Mouse (Mus musculus): Measurements from ENCODE around the gene F12. TPM values are rescaled to one million over a fixed set of nuclear protein-coding genes. Genes with fewer than 3 reads are reported as not detected.

F12 gene
- polyA plus RNA-seq, 1 experiment from 2014 or later = 0.41 TPM

DNA sequence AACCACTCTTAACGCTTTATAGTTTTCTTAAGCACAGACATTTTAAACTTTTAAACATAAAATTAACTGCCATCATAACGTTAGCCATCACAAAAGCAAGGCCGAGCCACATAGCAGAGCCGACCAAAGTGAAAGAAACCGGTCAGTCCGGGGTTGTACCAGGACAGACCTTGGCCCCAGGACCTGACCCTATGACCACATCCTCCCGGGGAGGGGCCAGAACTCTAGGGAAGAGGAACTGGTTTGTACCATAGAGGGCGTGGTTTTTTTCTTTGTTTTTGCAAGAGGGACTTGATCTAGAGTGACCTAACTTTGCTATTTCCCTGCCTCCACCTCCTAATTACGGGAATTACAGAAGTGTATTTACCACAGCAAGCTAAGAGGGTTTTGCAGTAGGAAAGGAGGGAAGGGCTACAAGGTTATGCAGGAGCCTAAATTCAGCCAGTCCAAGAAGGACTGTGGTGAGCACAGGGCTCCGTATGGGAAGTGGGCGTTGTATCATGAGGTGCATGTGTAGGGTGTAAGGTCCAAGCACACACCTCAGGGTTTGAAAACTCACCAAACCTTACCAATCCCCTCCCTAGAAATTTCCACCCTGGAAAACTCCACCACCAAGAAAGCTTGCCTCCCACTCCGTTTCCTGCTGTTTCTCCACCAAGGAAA lies 2.8 kb upstream of the F12 start:
- peak; percentile 90 for ATAC-seq (ENCODE audit: low FRiP score, low TSS enrichment)
- Histone ChIP-seq H3K4me1 (replicated peaks; ENCODE audit: control insufficient read depth, insufficient read depth) (no peaks in the 10 kb centered on the region), H3K4me2 (replicated peaks; ENCODE audit: low read depth) (no peak overlapping the region), H3K9me3 (ENCODE audit: control insufficient read depth, low read length) (no peaks in the 10 kb centered on the region), H3K36me3 (ENCODE audit: control insufficient read depth, insufficient read depth, low read length) (no peaks in the 10 kb centered on the region), H3K27me3 (ENCODE audit: control insufficient read depth, insufficient read depth, low read length) (no peaks in the 10 kb centered on the region), H3K9ac (ENCODE audit: low read length) (no peak overlapping the region), H3K4me3 (ENCODE audit: low read depth, low read length) (no peak overlapping the region), H3K27ac (replicated peaks) (no peak overlapping the region)
- DNase-seq (ENCODE audit: low spot score) = peak; percentile 69
- TF ChIP-seq CTCF (IDR thresholded peaks at IDR 0.05; ENCODE audit: low read depth) (no peak), EP300 (optimal IDR thresholded peaks at IDR 0.05) (no peak)
- 56% methylated on average over 12 of the region's 12 CpGs for WGBS

DNA sequence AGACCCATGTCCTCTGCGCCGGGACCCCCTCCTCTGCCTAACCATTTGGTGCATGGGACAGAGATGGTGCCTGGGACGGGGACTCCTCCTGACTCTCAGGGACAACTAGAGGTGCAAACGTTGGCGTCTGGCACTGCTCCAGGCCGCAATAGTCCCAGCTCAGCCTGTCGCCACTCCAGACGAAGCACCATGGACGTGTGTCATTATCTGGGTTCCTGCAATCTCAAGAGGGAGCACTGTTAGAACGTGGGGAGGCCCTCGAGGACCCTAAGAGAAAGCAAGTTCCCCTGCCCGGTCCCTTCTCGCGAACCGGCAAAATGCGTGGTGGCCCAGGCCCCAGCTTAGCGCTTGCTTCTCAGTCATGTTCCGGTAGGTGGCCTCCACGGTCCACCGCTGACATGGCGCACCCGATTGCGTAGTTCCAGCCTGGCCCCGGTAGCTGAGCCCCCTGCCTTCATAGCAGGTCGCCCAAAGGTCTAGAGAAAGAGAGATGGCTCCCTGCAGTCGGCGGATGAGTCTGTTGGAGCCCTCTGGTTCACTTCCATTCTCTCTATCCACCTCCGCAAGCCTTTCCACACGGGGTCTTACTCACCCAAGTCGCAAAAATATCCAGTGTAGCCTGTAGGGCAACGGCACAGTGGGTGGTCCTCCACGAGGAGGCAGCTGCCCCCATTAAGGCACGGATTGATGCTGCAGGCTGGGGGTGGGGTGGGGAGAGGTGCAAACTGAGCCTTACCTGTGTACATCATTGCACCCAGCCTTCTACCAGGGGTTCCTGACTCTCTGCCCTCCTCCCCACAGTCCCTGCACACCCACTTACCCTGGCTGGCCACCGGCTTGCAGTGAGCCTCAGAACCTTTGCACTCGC lies 5.4 kb downstream of the F12 start:
- Histone ChIP-seq H3K4me2 (replicated peaks; ENCODE audit: low read depth) (peak overlapping the region; percentile 45), H3K9ac (ENCODE audit: low read length) (peak overlapping the region; percentile 38; the same call in 1 of the 2 replicates), H3K4me1 (replicated peaks; ENCODE audit: control insufficient read depth, insufficient read depth) (no peaks in the 10 kb centered on the region), H3K36me3 (ENCODE audit: control insufficient read depth, insufficient read depth, low read length) (no peaks in the 10 kb centered on the region), H3K27me3 (ENCODE audit: control insufficient read depth, insufficient read depth, low read length) (peaks cover 9% of the 10 kb centered on the region; the same call in 1 of the 2 replicates), H3K9me3 (ENCODE audit: control insufficient read depth, low read length) (no peaks in the 10 kb centered on the region), H3K4me3 (ENCODE audit: low read depth, low read length) (peak overlapping the region; percentile 26), H3K27ac (replicated peaks) (no peak overlapping the region)
- WGBS = 8% methylated on average over 35 of the region's 35 CpGs
- ATAC-seq (ENCODE audit: low FRiP score, low TSS enrichment) (peak; percentile 59), DNase-seq (ENCODE audit: low spot score) (peak; percentile 69)
- no peak for TF ChIP-seq EP300 (optimal IDR thresholded peaks at IDR 0.05)
- peak; percentile 86 for TF ChIP-seq CTCF (IDR thresholded peaks at IDR 0.05; ENCODE audit: low read depth)

DNA sequence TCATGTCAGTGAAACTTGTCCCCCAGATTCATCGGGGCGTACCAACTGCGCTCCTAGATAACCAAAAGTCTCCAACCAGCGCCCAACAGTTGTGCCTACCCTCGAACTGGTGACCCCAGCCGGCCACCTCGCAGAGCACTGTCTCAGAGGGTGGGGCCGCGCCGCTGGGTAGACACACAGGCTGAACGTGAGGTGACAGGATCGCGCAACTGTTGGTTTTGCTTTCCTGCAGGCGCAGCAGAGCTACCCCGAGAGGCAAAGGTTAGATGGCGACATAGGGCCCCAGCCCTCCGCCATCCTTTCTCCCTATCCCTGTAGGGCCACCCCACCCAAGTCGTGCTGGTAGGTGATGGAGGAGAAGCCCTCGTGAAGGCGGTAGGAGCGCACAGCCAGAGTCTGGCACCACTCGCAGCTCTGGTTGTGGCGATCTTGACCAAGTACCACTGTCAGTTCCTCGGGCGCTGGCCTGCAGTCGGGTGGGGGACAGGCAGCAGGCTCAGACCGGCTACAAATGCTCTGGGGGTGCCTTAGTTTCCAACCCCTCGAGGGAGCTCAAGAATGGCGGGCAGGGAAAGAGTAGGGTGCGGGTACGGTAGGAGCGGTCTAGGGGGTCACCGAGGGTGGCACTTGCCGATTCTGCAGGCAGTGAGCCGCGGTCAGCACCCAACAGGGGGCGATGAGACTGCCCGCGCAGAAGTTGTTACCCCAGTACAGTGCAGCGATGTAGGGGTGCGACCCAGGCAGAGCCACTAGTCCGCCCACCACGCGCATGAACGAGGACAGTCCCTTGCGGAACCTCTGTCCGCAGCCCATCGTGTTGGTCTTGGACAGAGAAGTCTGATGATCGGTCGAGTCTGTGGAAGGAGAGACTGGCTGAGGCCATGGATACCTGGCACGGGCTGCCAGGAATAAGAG lies 6.3 kb downstream of the F12 start:
- no peaks in the 10 kb centered on the region for H3K4me1 ChIP-seq (replicated peaks; ENCODE audit: control insufficient read depth, insufficient read depth)
- peak overlapping the region; percentile 26 for H3K4me3 ChIP-seq (ENCODE audit: low read depth, low read length)
- peaks cover 9% of the 10 kb centered on the region; the same call in 1 of the 2 replicates for H3K27me3 ChIP-seq (ENCODE audit: control insufficient read depth, insufficient read depth, low read length)
- DNase-seq (ENCODE audit: low spot score) (no peak), ATAC-seq (ENCODE audit: low FRiP score, low TSS enrichment) (peak; percentile 18)
- WGBS = 29% methylated on average over 51 of the region's 51 CpGs
- no peak overlapping the region; the same call in 1 of the 2 replicates for H3K9ac ChIP-seq (ENCODE audit: low read length)
- no peaks in the 10 kb centered on the region for H3K36me3 ChIP-seq (ENCODE audit: control insufficient read depth, insufficient read depth, low read length)
- H3K4me2 ChIP-seq (replicated peaks; ENCODE audit: low read depth) = no peak overlapping the region
- H3K9me3 ChIP-seq (ENCODE audit: control insufficient read depth, low read length) = no peaks in the 10 kb centered on the region
- no peak; the same call in 1 of the 2 replicates for TF ChIP-seq CTCF (IDR thresholded peaks at IDR 0.05; ENCODE audit: low read depth)
- TF ChIP-seq EP300 (optimal IDR thresholded peaks at IDR 0.05) = no peak
- H3K27ac ChIP-seq (replicated peaks) = no peak overlapping the region

DNA sequence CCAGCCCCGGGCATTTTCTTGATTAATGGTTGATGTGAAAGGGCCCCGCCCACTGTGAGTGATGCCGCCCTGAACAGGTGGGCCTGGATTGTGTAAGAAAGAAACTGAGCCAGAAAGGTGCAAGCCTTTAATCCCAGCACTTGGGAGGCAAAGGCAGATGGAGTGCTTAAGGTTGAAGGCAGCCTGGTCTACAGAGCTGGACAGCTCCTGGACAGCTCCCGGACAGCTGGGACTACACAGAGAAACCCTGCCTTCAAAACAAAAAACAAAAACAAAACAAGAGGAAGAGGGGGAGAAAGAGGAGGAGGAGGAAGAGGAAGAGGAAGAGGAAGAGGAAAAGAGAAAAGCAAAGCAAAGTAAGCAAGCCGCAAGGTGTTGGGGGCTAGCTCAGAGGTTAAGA lies 7.5 kb downstream of the F12 start:
- no peak for ATAC-seq (ENCODE audit: low FRiP score, low TSS enrichment)
- H3K4me1 ChIP-seq (replicated peaks; ENCODE audit: control insufficient read depth, insufficient read depth) = no peaks in the 10 kb centered on the region
- no peaks in the 10 kb centered on the region for H3K9me3 ChIP-seq (ENCODE audit: control insufficient read depth, low read length)
- no peak overlapping the region for H3K9ac ChIP-seq (ENCODE audit: low read length)
- H3K27ac ChIP-seq (replicated peaks) = no peak overlapping the region
- DNase-seq (ENCODE audit: low spot score) = no peak
- no peak overlapping the region for H3K4me3 ChIP-seq (ENCODE audit: low read depth, low read length)
- peaks cover 9% of the 10 kb centered on the region; the same call in 1 of the 2 replicates for H3K27me3 ChIP-seq (ENCODE audit: control insufficient read depth, insufficient read depth, low read length)
- H3K4me2 ChIP-seq (replicated peaks; ENCODE audit: low read depth) = no peak overlapping the region
- H3K36me3 ChIP-seq (ENCODE audit: control insufficient read depth, insufficient read depth, low read length) = no peaks in the 10 kb centered on the region
- TF ChIP-seq CTCF (IDR thresholded peaks at IDR 0.05; ENCODE audit: low read depth) (no peak), EP300 (optimal IDR thresholded peaks at IDR 0.05) (no peak)
- 68% methylated on average over 5 of the region's 5 CpGs for WGBS

DNA sequence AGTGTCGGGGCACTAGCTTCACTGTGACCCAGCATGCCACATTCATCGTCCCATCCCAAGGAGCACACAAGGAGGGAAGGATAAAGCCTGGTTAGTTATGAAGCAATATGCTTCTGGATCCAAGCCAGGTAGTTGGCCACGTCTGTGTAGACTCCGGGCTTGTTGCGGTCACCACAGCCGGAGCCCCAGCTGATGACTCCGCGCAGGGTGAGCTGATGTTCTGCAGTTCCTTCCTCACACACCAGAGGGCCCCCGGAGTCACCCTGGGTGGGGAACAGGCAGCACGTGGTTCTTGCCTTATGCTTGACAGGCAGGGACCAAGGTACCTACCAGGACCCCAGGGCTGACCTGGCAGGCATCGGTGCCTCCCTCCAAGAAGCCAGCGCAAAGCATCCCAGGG lies 8.6 kb downstream of the F12 start:
- Histone ChIP-seq H3K27ac (replicated peaks) (no peak overlapping the region), H3K4me2 (replicated peaks; ENCODE audit: low read depth) (no peak overlapping the region), H3K4me3 (ENCODE audit: low read depth, low read length) (no peak overlapping the region), H3K27me3 (ENCODE audit: control insufficient read depth, insufficient read depth, low read length) (peaks cover 9% of the 10 kb centered on the region; the same call in 1 of the 2 replicates), H3K4me1 (replicated peaks; ENCODE audit: control insufficient read depth, insufficient read depth) (no peaks in the 10 kb centered on the region), H3K9me3 (ENCODE audit: control insufficient read depth, low read length) (no peaks in the 10 kb centered on the region), H3K36me3 (ENCODE audit: control insufficient read depth, insufficient read depth, low read length) (no peaks in the 10 kb centered on the region), H3K9ac (ENCODE audit: low read length) (no peak overlapping the region)
- TF ChIP-seq CTCF (IDR thresholded peaks at IDR 0.05; ENCODE audit: low read depth) = peak; percentile 94
- TF ChIP-seq EP300 (optimal IDR thresholded peaks at IDR 0.05) = no peak
- DNase-seq (ENCODE audit: low spot score) = peak; percentile 91
- peak; percentile 81 for ATAC-seq (ENCODE audit: low FRiP score, low TSS enrichment)
- WGBS = 10% methylated on average over 12 of the region's 12 CpGs
